Mouse (Mus musculus) MEL (cell line): ENCODE results near the gene Slc30a3.

Source experiments
- ELF1 ChIP-seq: IDR thresholded peaks from 2 replicates; pipeline ENCODE4 v1.6.1; 2014; ENCODE audit warnings: low read depth, mild to moderate bottlenecking, inconsistent platforms, low read length, improper control_type of control experiment, moderate library complexity
- GATA1 ChIP-seq: IDR thresholded peaks from 2 replicates; pipeline ENCODE4 v1.6.1; 2011; ENCODE audit warnings: low read depth, low read length, improper control_type of control experiment
- POLR2A ChIP-seq, 2 experiments: IDR thresholded peaks; 2 replicates each; pipeline ENCODE4 v1.6.1; 2011 to 2012; ENCODE audit warnings: low read length in 2 of 2, mild to moderate bottlenecking in 2 of 2, control low read depth in 1 of 2, improper control_type of control experiment in 1 of 2, low read depth in 1 of 2, moderate library complexity in 1 of 2; ENCODE audit not compliant: control insufficient read depth in 1 of 2, insufficient read depth in 1 of 2, poor library complexity in 1 of 2
- POLR2AphosphoS5 ChIP-seq: IDR thresholded peaks from 2 replicates; pipeline ENCODE4 v1.6.1; 2012; ENCODE audit warnings: low read depth, borderline replicate concordance, mild to moderate bottlenecking, inconsistent platforms, low read length, moderate library complexity, mixed read lengths
- RCOR1 ChIP-seq: IDR thresholded peaks from 2 replicates; pipeline ENCODE4 v1.6.1; 2012; ENCODE audit warnings: low read depth, mild to moderate bottlenecking, inconsistent platforms, low read length, improper control_type of control experiment
- ZKSCAN1 ChIP-seq: IDR thresholded peaks from 2 replicates; pipeline ENCODE4 v1.6.1; 2012; ENCODE audit warnings: low read depth, mild to moderate bottlenecking, inconsistent platforms, low read length, improper control_type of control experiment, moderate library complexity

GRCm38 (mm10) chr5:31116912-31117311, 8.9 kb upstream of the Slc30a3 start:
- TF ChIP-seq POLR2A (IDR thresholded peaks at IDR 0.05; ENCODE audit: control insufficient read depth in 1 of 2, insufficient read depth in 1 of 2, low read depth in 1 of 2, low read length in 2 of 2, poor library complexity in 1 of 2), result no peak
- no peak for TF ChIP-seq GATA1
- TF ChIP-seq RCOR1, result no peak
- TF ChIP-seq ZKSCAN1, result no peak
- no peak for TF ChIP-seq POLR2AphosphoS5
- no peak for TF ChIP-seq ELF1
